Mouse (Mus musculus): Measurements from ENCODE around the gene Homer2. TPM values are rescaled to one million over a fixed set of nuclear protein-coding genes. Genes with fewer than 3 reads are reported as not detected.

Homer2 gene
- total and polyA plus RNA-seq, 3 experiments = 0.08 TPM; not detected in 2

- Histone ChIP-seq H3K4me1 (ENCODE audit: control insufficient read depth in 1 of 2, insufficient read depth in 2 of 2) (peaks cover 0 to 21% of the 10 kb centered on the region in 2 experiments; a peak in 2 of 4 replicates), H3K27me3 (replicated peaks) (no peaks in the 10 kb centered on the region), H3K4me2 (ENCODE audit: insufficient read depth, low read depth, poor library complexity, severe bottlenecking) (peak overlapping the region; percentile 74), H3K79me2 (replicated peaks; ENCODE audit: control insufficient read depth, extremely low read depth, insufficient read depth, poor library complexity, severe bottlenecking) (peaks cover 26% of the 10 kb centered on the region), H3K9ac (ENCODE audit: insufficient read depth, low read depth) (peak overlapping the region; percentile 66), H3K4me3 (replicated peaks in 1 of 3; ENCODE audit: low read depth in 2 of 3, low read length in 2 of 3, poor library complexity in 1 of 3) (peak overlapping the region; percentile 90 to 93 (median 91)), H3K9me3 (replicated peaks; ENCODE audit: low read length) (no peaks in the 10 kb centered on the region), H3K36me3 (replicated peaks in 1 of 2; ENCODE audit: control insufficient read depth in 1 of 2, insufficient read depth in 1 of 2, low read length in 1 of 2) (peaks cover 24 to 36% of the 10 kb centered on the region in 2 experiments), H3K27ac (ENCODE audit: insufficient read depth, low read depth) (0 out of 2 replicates have a peak overlapping the region, but pooled peaks have one; percentile 4)
- in situ Hi-C loops (cut with MboI; ENCODE audit: low pct_ligation_motif_present, low pct_unique_long_range_greater_than_20kb, low sequenced_read_pairs) (no loop called here), dilution Hi-C loops (cut with MboI; ENCODE audit: extremely low pct_ligation_motif_present, extremely low pct_unique_long_range_greater_than_20kb, low sequenced_read_pairs) (no loop called here)
- peak; percentile 24 for DNase-seq (ENCODE audit: extremely low read depth)
- TF ChIP-seq POLR2A (IDR thresholded peaks at IDR 0.05; ENCODE audit: low read depth, low read length) (no peak), EP300 (IDR thresholded peaks at IDR 0.05; ENCODE audit: low read length) (peak; percentile 5; the same call in 1 of the 2 replicates), SIN3A (IDR thresholded peaks at IDR 0.05; ENCODE audit: low read length) (0 out of 2 replicates have a peak, but pooled peaks have one; percentile 30), HCFC1 (IDR thresholded peaks at IDR 0.05; ENCODE audit: low read depth, low read length) (no peak)
Measured at GRCm38 (mm10) chr7:81572610-81573268, 134.6 kb downstream of the Homer2 start.

- Histone ChIP-seq H3K27me3 (replicated peaks) (no peaks in the 10 kb centered on the region), H3K27ac (ENCODE audit: insufficient read depth, low read depth) (peak overlapping the region; percentile 80), H3K36me3 (replicated peaks in 1 of 2; ENCODE audit: control insufficient read depth in 1 of 2, insufficient read depth in 1 of 2, low read length in 1 of 2) (peaks cover 18 to 28% of the 10 kb centered on the region in 2 experiments)
Measured at GRCm38 (mm10) chr7:81571941-81572441, 135.3 kb downstream of the Homer2 start.

More at GRCm38 (mm10) chr7:81571941-81572441, 135.3 kb downstream of the Homer2 start:
- peaks cover 0 to 20% of the 10 kb centered on the region in 2 experiments; a peak in 2 of 4 replicates for H3K4me1 ChIP-seq (ENCODE audit: control insufficient read depth in 1 of 2, insufficient read depth in 2 of 2)
- H3K79me2 ChIP-seq (replicated peaks; ENCODE audit: control insufficient read depth, extremely low read depth, insufficient read depth, poor library complexity, severe bottlenecking) = peaks cover 26% of the 10 kb centered on the region
- H3K4me3 ChIP-seq (replicated peaks in 1 of 3; ENCODE audit: low read depth in 2 of 3, low read length in 2 of 3, poor library complexity in 1 of 3) = peak overlapping the region; percentile 90 to 93 (median 91)
- in situ Hi-C loops (cut with MboI; ENCODE audit: low pct_ligation_motif_present, low pct_unique_long_range_greater_than_20kb, low sequenced_read_pairs) (no loop called here), dilution Hi-C loops (cut with MboI; ENCODE audit: extremely low pct_ligation_motif_present, extremely low pct_unique_long_range_greater_than_20kb, low sequenced_read_pairs) (no loop called here)
- TF ChIP-seq MYC (IDR thresholded peaks at IDR 0.05; ENCODE audit: low read depth, low read length) = no peak
- TF ChIP-seq EP300 (IDR thresholded peaks at IDR 0.05; ENCODE audit: low read length) = no peak
- peak; percentile 38; the same call in 1 of the 2 replicates for TF ChIP-seq NRF1 (IDR thresholded peaks at IDR 0.05; ENCODE audit: low read depth, low read length)
- no peak for TF ChIP-seq ZMIZ1 (IDR thresholded peaks at IDR 0.05; ENCODE audit: low read depth, low read length)
- TF ChIP-seq BHLHE40 (IDR thresholded peaks at IDR 0.05; ENCODE audit: low read depth, low read length) = no peak
- 0 out of 2 replicates have a peak, but pooled peaks have one; percentile 24 for TF ChIP-seq ETS1 (conservative IDR thresholded peaks at IDR 0.05; ENCODE audit: low read depth, low read length)
- no peak for TF ChIP-seq TBP (conservative IDR thresholded peaks at IDR 0.05; ENCODE audit: low read depth, low read length)
- no peak for TF ChIP-seq GABPA (IDR thresholded peaks at IDR 0.05; ENCODE audit: insufficient replicate concordance, low read depth, low read length)
- no peak for TF ChIP-seq USF2 (conservative IDR thresholded peaks at IDR 0.05; ENCODE audit: low read depth, low read length)
- no peak for TF ChIP-seq JUND (conservative IDR thresholded peaks at IDR 0.05; ENCODE audit: low read depth, low read length)
- no peak for TF ChIP-seq ZKSCAN1 (IDR thresholded peaks at IDR 0.05; ENCODE audit: borderline replicate concordance, low read depth, low read length)
- TF ChIP-seq RAD21 (IDR thresholded peaks at IDR 0.05; ENCODE audit: low read depth, low read length) = no peak
- TF ChIP-seq MAZ (IDR thresholded peaks at IDR 0.05; ENCODE audit: low read depth, low read length) = no peak
- peak; percentile 25; the same call in 1 of the 2 replicates for TF ChIP-seq IRF4 (IDR thresholded peaks at IDR 0.05; ENCODE audit: low read depth, low read length)
- TF ChIP-seq KAT2A (IDR thresholded peaks at IDR 0.05; ENCODE audit: insufficient replicate concordance, low read length) = no peak
- no peak for TF ChIP-seq CTCF (conservative IDR thresholded peaks at IDR 0.05 in 1 of 2, IDR thresholded peaks at IDR 0.05 in 1 of 2; ENCODE audit: low read depth in 2 of 2, low read length in 2 of 2)
- no peak for TF ChIP-seq PAX5 (IDR thresholded peaks at IDR 0.05; ENCODE audit: low read length)
- no peak for TF ChIP-seq E2F4 (IDR thresholded peaks at IDR 0.05; ENCODE audit: insufficient replicate concordance, low read depth, low read length)
- TF ChIP-seq USF1 (IDR thresholded peaks at IDR 0.05; ENCODE audit: low read depth, low read length) = no peak
- peak; percentile 34; the same call in 1 of the 2 replicates for TF ChIP-seq SIN3A (IDR thresholded peaks at IDR 0.05; ENCODE audit: low read length)
- no peak for TF ChIP-seq NELFE (IDR thresholded peaks at IDR 0.05; ENCODE audit: low read depth, low read length)
- TF ChIP-seq UBTF (IDR thresholded peaks at IDR 0.05; ENCODE audit: low read depth, low read length) = no peak
- no peak for TF ChIP-seq MEF2A (IDR thresholded peaks at IDR 0.05; ENCODE audit: borderline replicate concordance, low read depth, low read length)
- TF ChIP-seq CHD2 (IDR thresholded peaks at IDR 0.05; ENCODE audit: low read length) = no peak
- no peak for TF ChIP-seq MAFK (IDR thresholded peaks at IDR 0.05; ENCODE audit: insufficient replicate concordance, low read length)
- TF ChIP-seq MAX (IDR thresholded peaks at IDR 0.05; ENCODE audit: low read length) = no peak
- no peak for TF ChIP-seq ZNF384 (IDR thresholded peaks at IDR 0.05; ENCODE audit: low read depth, low read length)
- TF ChIP-seq CHD1 (IDR thresholded peaks at IDR 0.05; ENCODE audit: low read depth, low read length) = no peak
- TF ChIP-seq TCF12 (IDR thresholded peaks at IDR 0.05; ENCODE audit: low read depth, low read length) = no peak
- DNase-seq (ENCODE audit: extremely low read depth) = peak; percentile 9
- H3K9ac ChIP-seq (ENCODE audit: insufficient read depth, low read depth) = peak overlapping the region; percentile 66
- H3K4me2 ChIP-seq (ENCODE audit: insufficient read depth, low read depth, poor library complexity, severe bottlenecking) = peak overlapping the region; percentile 74
- H3K9me3 ChIP-seq (replicated peaks; ENCODE audit: low read length) = no peaks in the 10 kb centered on the region
